Mouse (Mus musculus): ENCODE measurements around the gene Magi1.

GRCm38 (mm10) chr6:93726829-93727455 lies 556.8 kb downstream of the Magi1 start:
- TF ChIP-seq CTCF (IDR thresholded peaks at IDR 0.05; ENCODE audit: insufficient read depth, low read depth, low read length) (no peak), POLR2A (IDR thresholded peaks at IDR 0.05; ENCODE audit: insufficient read depth, low read depth, low read length) (no peak)

All from olfactory bulb, adult 2 months (tissue).